Mouse (Mus musculus) small intestine, adult 2 months (tissue): ENCODE measurements around the gene Prpf18.

Experiments used
- CTCF ChIP-seq: fragments of 200-500 bp; IDR thresholded peaks from 2 replicates; pipeline ENCODE4 v1.5.1; 2012; ENCODE audit warnings: low read depth, mild to moderate bottlenecking, control low read depth, inconsistent platforms, low read length, moderate library complexity, mixed read lengths; ENCODE audit not compliant: insufficient replicate concordance, insufficient read length; ENCODE audit errors: extremely low read depth
- POLR2A ChIP-seq: fragments of 200-500 bp; IDR thresholded peaks from 2 replicates; pipeline ENCODE4 v1.6.1; 2012; ENCODE audit warnings: low read depth, mild to moderate bottlenecking, control low read depth, inconsistent platforms, low read length, moderate library complexity

DNA sequence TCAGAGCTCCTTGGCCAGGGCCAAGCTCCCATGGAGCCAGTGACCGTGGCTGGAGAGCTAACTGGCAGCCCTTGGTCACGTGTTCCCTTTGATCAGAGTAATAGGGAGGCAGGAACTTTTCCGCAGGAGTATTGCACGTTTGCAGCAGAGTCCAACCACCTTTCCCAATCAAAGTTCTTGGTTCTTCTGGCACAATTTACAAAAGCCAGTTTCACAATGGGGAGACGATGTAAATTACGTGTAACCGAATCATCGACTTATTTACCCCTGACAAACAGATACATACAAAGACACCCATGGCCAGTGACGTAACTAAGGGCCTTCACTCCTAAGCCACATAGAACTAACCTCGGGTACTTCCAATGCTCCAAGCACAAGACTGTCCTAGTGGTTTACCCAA lies 42.5 kb downstream of the Prpf18 start:
- TF ChIP-seq POLR2A (no peak), CTCF (no peak)
